Mouse (Mus musculus): ENCODE measurements around the gene Fam71a.

- TF ChIP-seq EP300 (IDR thresholded peaks at IDR 0.05): no peak
- TF ChIP-seq CTCF (IDR thresholded peaks at IDR 0.05): no peak
Observed at GRCm38 (mm10) chr1:191176887-191177286, 12.3 kb upstream of the Fam71a start.
